Mouse (Mus musculus) lung, adult 2 months (tissue): ENCODE measurements at regions not wholly inside any gene's neighbourhood (a gene's known extent, or its start where the extent isn't known, plus 50 kb on each side); places are given as distances from the start of the nearest gene placed in this dataset.

Experiments used
- DNase-seq: peaks from one replicate; pipeline ENCODE4 v3.0.0; 2022
- H3K4me1 ChIP-seq: fragments of 200-500 bp; 2 replicates; pipeline ENCODE4 v1.6.1; 2011; ENCODE audit warnings: low read length; ENCODE audit not compliant: control insufficient read depth, insufficient read depth
- H3K4me3 ChIP-seq: fragments of 200-500 bp; replicated peaks from 2 replicates; pipeline ENCODE3; 2011; ENCODE audit warnings: low read depth, mild to moderate bottlenecking, control low read depth, low read length; ENCODE audit errors: extremely low read depth
- CTCF ChIP-seq: fragments of 200-500 bp; IDR thresholded peaks from 2 replicates; pipeline ENCODE4 v1.5.1; 2011; ENCODE audit warnings: mild to moderate bottlenecking, low read length, control low read depth; ENCODE audit not compliant: insufficient read depth
- POLR2A ChIP-seq: fragments of 200-500 bp; IDR thresholded peaks from 2 replicates; pipeline ENCODE4 v1.6.1; 2011; ENCODE audit warnings: low read depth, mild to moderate bottlenecking, control low read depth, low read length, borderline replicate concordance; ENCODE audit errors: extremely low read depth
- WGBS: fragments of 180-500 bp; shearing (Covaris S2); methylation state at CpG from one replicate; pipeline ENCODE4 v1.1.7; 2018; 5-methylcytosine and 5-hydroxymethylcytosine counted together

DNA sequence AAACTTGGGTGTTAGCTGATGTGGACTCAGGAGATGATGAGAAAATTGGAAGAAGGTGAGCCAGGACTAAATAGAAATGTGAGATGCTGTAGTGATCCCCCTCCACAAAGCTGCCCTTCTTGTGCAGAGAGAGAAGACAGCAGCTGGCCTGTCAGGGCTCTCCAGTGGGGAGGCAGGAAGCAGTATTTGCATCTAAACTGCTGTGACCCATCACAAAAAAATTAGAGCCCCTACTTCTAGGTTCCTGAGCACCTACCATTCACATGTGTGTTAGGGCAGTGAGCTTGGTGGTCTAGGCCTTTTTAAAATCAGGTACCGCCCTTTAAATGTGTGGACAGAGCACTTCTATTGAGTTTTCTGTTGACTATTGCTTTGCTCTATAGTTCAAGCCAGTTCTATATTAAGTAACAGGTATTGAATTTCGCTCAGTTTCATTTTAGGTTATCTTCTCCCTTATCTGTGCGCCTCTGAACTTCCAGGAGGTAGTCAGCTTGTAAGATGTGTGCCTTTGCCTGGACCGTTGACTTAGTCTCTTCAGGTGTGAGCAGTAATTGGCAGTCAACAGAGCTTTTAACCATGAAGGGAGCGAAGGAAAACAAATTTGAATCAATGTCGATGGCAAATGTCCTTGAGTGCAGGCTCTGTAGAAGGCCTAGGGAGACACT is 174.1 kb upstream of the Map3k1 start:
- Histone ChIP-seq H3K4me1 (peaks cover 12% of the 10 kb centered on the region; the same call in 1 of the 2 replicates), H3K4me3 (no peak overlapping the region)
- TF ChIP-seq POLR2A (no peak), CTCF (no peak)
- WGBS = 72% methylated on average over 6 of the region's 6 CpGs
- no peak for DNase-seq

DNA sequence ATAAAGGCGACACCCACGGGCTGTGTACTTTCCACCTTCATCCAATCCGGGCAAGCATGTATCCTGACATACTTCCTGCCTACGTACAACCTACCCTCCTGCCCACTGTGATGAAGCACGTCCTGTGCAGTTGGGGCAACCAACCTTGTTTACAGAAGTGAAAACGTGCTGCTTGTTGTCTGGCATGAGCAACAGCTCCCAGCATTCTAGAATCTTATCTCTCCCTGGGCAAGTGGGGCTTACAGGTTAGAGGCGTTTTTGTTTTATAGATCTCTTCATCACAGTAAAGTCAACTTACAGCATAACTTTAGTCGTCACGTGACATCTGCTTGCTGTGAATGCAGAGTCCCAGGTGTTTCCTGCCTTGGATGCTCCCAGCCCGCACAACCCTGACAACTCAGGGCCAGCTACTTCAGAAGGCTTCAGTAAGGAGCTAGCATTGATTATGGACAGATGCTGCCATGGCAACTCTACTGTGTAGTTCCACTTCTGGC is 175.3 kb upstream of the Map3k1 start:
- no peak overlapping the region for H3K4me3 ChIP-seq
- DNase-seq = no peak
- no peak for TF ChIP-seq POLR2A
- no peak for TF ChIP-seq CTCF
- peaks cover 4% of the 10 kb centered on the region; the same call in 1 of the 2 replicates for H3K4me1 ChIP-seq
- WGBS = 22% methylated on average over 10 of the region's 10 CpGs

DNA sequence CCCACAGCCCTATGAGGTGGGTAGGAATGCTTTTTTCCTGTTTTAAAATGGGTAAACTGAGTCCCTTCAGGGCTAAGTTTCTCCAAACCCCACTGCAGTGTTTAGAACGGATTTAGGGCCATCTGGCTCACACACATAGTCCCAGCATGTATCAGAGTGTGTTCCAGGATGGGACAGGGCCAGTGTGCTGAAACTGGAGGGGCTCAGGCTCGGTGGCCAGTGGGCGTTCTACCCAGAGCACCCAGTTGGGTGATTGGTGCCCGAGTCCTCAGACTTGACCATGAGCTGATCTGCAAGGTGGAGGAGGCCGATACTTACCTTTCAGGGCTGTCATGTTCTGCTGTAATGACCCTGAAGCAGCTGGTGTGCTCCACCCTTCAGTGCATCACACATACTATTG is 176.6 kb upstream of the Map3k1 start:
- Histone ChIP-seq H3K4me1 (no peaks in the 10 kb centered on the region), H3K4me3 (no peak overlapping the region)
- WGBS = 92% methylated on average over 5 of the region's 5 CpGs
- TF ChIP-seq CTCF = no peak
- TF ChIP-seq POLR2A = no peak
- no peak for DNase-seq

DNA sequence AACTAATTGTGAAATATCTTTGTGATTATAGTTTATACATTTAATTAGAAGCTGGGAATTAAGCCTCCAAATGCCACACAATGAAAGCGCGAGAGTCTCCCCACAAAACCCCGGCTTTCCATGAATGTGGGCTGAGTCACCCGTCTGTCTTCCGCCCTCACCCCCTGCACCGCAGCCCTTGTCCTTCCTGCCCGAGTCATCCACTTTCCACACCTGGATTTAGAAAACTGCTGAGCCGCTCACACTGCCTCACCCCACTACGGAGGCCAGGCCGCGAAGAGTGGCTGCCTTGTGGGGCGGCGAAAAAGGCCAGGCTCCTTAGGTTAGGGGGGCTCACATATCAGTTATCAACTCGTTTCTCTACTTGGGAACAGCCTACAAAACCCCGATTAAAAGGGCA is 177.9 kb upstream of the Map3k1 start:
- no peak for TF ChIP-seq CTCF
- TF ChIP-seq POLR2A = no peak
- 84% methylated on average over 15 of the region's 15 CpGs for WGBS
- Histone ChIP-seq H3K4me3 (no peak overlapping the region), H3K4me1 (no peaks in the 10 kb centered on the region)
- no peak for DNase-seq

DNA sequence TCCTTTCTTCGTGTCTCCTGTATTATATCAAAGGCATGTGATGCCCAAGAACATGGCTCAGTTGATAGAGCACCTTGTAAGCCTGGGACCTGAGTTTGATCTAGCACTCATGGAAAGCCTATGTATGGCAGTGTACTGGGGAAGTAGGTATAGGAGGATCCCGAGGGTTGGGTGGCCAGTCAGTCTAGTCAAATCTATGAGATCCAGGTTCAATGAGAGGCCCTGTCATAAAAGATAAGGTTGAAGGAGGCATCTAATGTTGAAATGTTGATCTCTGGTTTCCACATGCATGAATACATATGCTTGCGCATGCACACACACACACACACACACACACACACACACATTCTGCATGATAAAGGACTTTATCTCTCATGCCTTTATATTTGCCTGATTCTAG is 178.6 kb upstream of the Map3k1 start:
- 92% methylated on average over 3 of the region's 3 CpGs for WGBS
- DNase-seq = no peak
- Histone ChIP-seq H3K4me1 (no peaks in the 10 kb centered on the region), H3K4me3 (no peak overlapping the region)
- TF ChIP-seq CTCF = no peak
- no peak for TF ChIP-seq POLR2A

DNA sequence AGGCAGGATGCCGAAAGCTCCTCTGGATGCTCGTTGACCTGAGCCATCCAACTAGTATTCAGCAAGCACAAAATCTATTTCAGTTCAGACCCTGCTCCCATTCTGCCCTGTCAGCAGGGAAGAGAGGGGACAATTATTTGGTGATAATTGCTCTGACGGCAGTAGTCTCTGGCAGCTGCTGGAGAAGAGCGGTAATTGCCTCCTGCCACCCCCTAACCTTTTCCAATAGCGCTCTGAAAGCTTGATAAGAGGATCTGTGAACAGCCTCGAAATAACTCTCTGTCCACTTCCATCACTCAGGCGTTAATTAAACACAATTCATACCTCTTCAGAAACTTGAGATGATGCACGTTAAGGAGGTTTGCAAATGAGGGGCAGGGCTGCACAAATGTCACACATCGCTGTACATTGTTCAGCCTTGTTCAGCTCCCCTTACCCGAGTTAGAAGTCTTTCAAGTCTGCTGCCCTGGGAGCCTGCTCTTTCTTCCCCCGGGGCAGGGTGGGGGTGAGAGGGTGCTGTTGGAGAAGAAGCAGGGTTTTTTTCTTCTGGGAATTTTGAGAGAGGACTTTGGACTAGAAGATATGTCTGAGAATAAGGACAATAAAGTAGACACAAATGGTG is 182.2 kb upstream of the Map3k1 start:
- TF ChIP-seq POLR2A (no peak), CTCF (no peak)
- H3K4me1 ChIP-seq = no peaks in the 10 kb centered on the region
- DNase-seq = no peak
- 48% methylated on average over 11 of the region's 11 CpGs for WGBS
- H3K4me3 ChIP-seq = no peak overlapping the region

DNA sequence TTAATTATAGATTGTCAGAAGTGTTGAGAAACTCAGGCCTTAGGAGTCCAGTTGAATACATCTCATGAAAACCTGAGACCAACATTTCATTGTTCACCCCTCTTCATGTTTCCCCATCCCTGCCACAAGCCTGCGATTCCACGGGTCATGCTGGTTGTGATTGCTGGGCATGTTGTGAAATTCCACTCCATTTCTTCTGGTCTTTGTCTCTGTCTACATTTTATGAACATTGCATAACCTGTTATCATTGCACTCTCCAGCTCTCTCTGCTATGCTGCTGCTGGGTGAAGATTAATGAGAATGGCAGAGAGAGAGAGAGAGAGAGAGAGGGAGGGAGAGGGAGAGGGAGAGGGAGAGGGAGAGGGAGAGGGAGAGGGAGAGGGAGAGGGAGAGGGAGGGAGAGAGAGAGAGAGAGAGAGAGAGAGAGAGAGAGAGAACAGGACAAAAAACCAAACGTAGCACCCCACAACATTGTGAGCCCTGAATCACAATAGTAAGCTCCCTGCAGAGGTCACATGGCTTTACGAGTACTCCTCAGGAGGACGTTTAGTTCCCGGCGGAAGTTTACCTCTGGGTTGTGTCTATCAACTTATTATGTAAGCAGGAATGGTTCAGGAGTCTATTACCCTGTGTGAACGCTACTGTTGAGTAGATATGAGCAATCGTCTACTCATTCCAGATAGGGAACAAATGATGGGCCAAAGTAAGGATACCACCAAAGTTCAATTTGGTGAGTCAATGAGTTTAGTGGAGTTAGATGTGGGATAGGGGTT is 183.5 kb upstream of the Map3k1 start:
- H3K4me1 ChIP-seq = no peaks in the 10 kb centered on the region
- no peak overlapping the region for H3K4me3 ChIP-seq
- no peak for TF ChIP-seq CTCF
- no peak for TF ChIP-seq POLR2A
- DNase-seq = no peak
- 76% methylated on average over 9 of the region's 9 CpGs for WGBS

DNA sequence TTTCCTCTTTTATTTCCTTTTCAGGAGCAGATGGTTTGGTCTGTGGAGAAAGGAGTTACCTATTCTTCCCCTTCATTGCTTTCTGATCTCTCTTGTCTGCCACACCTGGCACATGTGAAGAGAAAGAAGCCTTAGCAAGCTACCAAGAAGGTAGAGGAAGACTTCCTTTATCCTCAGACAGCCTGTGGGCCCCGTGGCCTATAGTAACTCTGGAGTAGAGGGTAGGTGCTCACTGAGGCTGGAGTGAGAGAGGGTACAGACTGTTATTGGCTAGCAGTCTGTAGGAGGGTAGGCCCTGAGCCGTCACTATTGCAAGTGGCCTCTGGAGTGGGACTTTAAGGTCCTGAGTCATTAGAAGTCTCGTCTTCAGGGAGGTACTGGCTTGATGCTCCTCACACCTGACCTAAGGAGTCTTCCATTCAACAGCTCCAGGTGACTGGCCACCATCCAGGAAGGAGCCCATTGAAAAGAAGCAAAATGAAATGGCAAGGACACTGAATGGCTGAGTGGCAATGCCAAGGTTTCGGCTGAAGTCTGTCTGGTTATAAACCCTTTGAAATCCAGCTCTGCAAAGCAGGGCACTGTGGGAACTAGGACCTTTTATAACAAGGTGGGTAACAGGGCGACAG is 186.2 kb upstream of the Map3k1 start:
- Histone ChIP-seq H3K4me3 (no peak overlapping the region), H3K4me1 (no peaks in the 10 kb centered on the region)
- TF ChIP-seq CTCF = no peak
- TF ChIP-seq POLR2A = no peak
- 79% methylated on average over 5 of the region's 5 CpGs for WGBS
- DNase-seq = no peak

DNA sequence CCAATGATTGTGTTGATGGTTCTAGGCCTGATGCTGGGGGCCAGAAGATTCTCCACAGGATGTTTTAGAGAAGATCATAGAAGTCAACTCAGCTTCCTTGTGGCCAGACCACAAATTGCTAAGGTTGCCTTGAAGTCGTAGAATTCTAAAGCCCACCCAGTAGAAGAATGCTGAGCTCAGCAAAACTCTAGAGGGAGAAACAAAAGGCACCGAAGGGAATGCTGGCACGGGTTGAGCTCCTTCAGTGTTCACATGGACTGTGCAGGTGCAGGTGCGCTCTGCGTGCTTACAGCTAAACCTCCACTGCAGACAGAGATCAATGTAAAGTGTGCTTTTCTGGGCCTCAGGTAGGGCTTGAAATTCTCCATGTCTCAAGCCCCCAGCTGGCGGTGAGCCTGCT is 186.9 kb upstream of the Map3k1 start:
- DNase-seq = no peak
- no peak for TF ChIP-seq POLR2A
- no peak for TF ChIP-seq CTCF
- Histone ChIP-seq H3K4me1 (no peaks in the 10 kb centered on the region), H3K4me3 (no peak overlapping the region)
- WGBS = 80% methylated on average over 6 of the region's 6 CpGs
